Mouse (Mus musculus): Measurements from ENCODE around the gene Olfr15. TPM values are rescaled to one million over a fixed set of nuclear protein-coding genes. Genes with fewer than 3 reads are reported as not detected.
"Not testable (repeated sequence)": the region's sequence is repeated elsewhere in the genome, so short reads cannot be mapped to it uniquely, and the experiment has no call there.

The Olfr15 gene
- not detected in 2 replicates for polyA plus RNA-seq (2014; fragmentation: Nextera tagmentation; extraction: Ambion mirVana)

GRCm38 (mm10) chr16:3830588-3831109 is at the start of gene Olfr15:
TSS of gene Olfr15 (plus strand) at chr16:3830878.
- Histone ChIP-seq H3K9me3 (ENCODE audit: control insufficient read depth, low read depth, low read length) (no peaks in the 10 kb centered on the region), H3K4me2 (replicated peaks; ENCODE audit: low read depth, low read length) (no peak within 1 kb of the TSS), H3K4me1 (ENCODE audit: control insufficient read depth, insufficient read depth, low read length) (no peaks in the 10 kb centered on the region), H3K27ac (ENCODE audit: low read length) (no peak within 1 kb of the TSS), H3K4me3 (ENCODE audit: low read depth, low read length) (no peak within 1 kb of the TSS), H3K27me3 (ENCODE audit: control insufficient read depth, insufficient read depth, low read length) (no peaks in the 10 kb centered on the region), H3K36me3 (ENCODE audit: control insufficient read depth, insufficient read depth, low read length) (no peaks in the 10 kb centered on the region), H3K9ac (replicated peaks; ENCODE audit: low read depth, low read length) (no peak within 1 kb of the TSS)
- ATAC-seq (ENCODE audit: insufficient number of reproducible peaks, insufficient read depth, low FRiP score, low read depth), result no peak

- Histone ChIP-seq H3K36me3 (ENCODE audit: control insufficient read depth, insufficient read depth, low read length) (no peaks in the 10 kb centered on the region), H3K4me2 (replicated peaks; ENCODE audit: low read depth, low read length) (no peak overlapping the region), H3K9ac (replicated peaks; ENCODE audit: low read depth, low read length) (no peak overlapping the region), H3K27me3 (ENCODE audit: control insufficient read depth, insufficient read depth, low read length) (no peaks in the 10 kb centered on the region), H3K27ac (ENCODE audit: low read length) (no peak overlapping the region), H3K9me3 (ENCODE audit: control insufficient read depth, low read depth, low read length) (no peaks in the 10 kb centered on the region), H3K4me1 (ENCODE audit: control insufficient read depth, insufficient read depth, low read length) (no peaks in the 10 kb centered on the region), H3K4me3 (ENCODE audit: low read depth, low read length) (no peak overlapping the region)
- ATAC-seq (ENCODE audit: insufficient number of reproducible peaks, insufficient read depth, low FRiP score, low read depth), result no peak
These were observed 49.4 kb upstream of the Olfr15 start for GRCm38 (mm10) chr16:3781237-3781636.

GRCm38 (mm10) chr16:3788394-3788793 is 42.3 kb upstream of the Olfr15 start:
- Histone ChIP-seq H3K9me3 (ENCODE audit: control insufficient read depth, low read depth, low read length) (no peaks in the 10 kb centered on the region), H3K36me3 (ENCODE audit: control insufficient read depth, insufficient read depth, low read length) (no peaks in the 10 kb centered on the region), H3K27me3 (ENCODE audit: control insufficient read depth, insufficient read depth, low read length) (no peaks in the 10 kb centered on the region), H3K4me3 (ENCODE audit: low read depth, low read length) (no peak overlapping the region), H3K9ac (replicated peaks; ENCODE audit: low read depth, low read length) (no peak overlapping the region), H3K27ac (ENCODE audit: low read length) (no peak overlapping the region), H3K4me2 (replicated peaks; ENCODE audit: low read depth, low read length) (no peak overlapping the region), H3K4me1 (ENCODE audit: control insufficient read depth, insufficient read depth, low read length) (no peaks in the 10 kb centered on the region)
- no peak for ATAC-seq (ENCODE audit: insufficient number of reproducible peaks, insufficient read depth, low FRiP score, low read depth)

GRCm38 (mm10) chr16:3808176-3808575 is 22.5 kb upstream of the Olfr15 start:
- Histone ChIP-seq H3K9me3 (ENCODE audit: control insufficient read depth, low read depth, low read length) (no peaks in the 10 kb centered on the region), H3K9ac (replicated peaks; ENCODE audit: low read depth, low read length) (no peak overlapping the region), H3K36me3 (ENCODE audit: control insufficient read depth, insufficient read depth, low read length) (no peaks in the 10 kb centered on the region), H3K4me3 (ENCODE audit: low read depth, low read length) (no peak overlapping the region), H3K27me3 (ENCODE audit: control insufficient read depth, insufficient read depth, low read length) (no peaks in the 10 kb centered on the region), H3K27ac (ENCODE audit: low read length) (no peak overlapping the region), H3K4me1 (ENCODE audit: control insufficient read depth, insufficient read depth, low read length) (no peaks in the 10 kb centered on the region), H3K4me2 (replicated peaks; ENCODE audit: low read depth, low read length) (no peak overlapping the region)
- no peak for ATAC-seq (ENCODE audit: insufficient number of reproducible peaks, insufficient read depth, low FRiP score, low read depth)
- WGBS, result 89% methylated on average over 3 of the region's 3 CpGs

- not testable (repeated sequence) for ATAC-seq (ENCODE audit: insufficient number of reproducible peaks, insufficient read depth, low FRiP score, low read depth); H3K4me2 ChIP-seq (replicated peaks; ENCODE audit: low read depth, low read length); H3K36me3 ChIP-seq (ENCODE audit: control insufficient read depth, insufficient read depth, low read length); H3K27me3 ChIP-seq (ENCODE audit: control insufficient read depth, insufficient read depth, low read length); H3K9ac ChIP-seq (replicated peaks; ENCODE audit: low read depth, low read length); H3K9me3 ChIP-seq (ENCODE audit: control insufficient read depth, low read depth, low read length); H3K27ac ChIP-seq (ENCODE audit: low read length); H3K4me3 ChIP-seq (ENCODE audit: low read depth, low read length); H3K4me1 ChIP-seq (ENCODE audit: control insufficient read depth, insufficient read depth, low read length)
- WGBS, result 82% methylated on average over 6 of the region's 6 CpGs
These were observed 16.0 kb upstream of the Olfr15 start for GRCm38 (mm10) chr16:3814667-3815066.

- ATAC-seq (ENCODE audit: insufficient number of reproducible peaks, insufficient read depth, low FRiP score, low read depth), result no peak
- Histone ChIP-seq H3K36me3 (ENCODE audit: control insufficient read depth, insufficient read depth, low read length) (no peaks in the 10 kb centered on the region), H3K27me3 (ENCODE audit: control insufficient read depth, insufficient read depth, low read length) (no peaks in the 10 kb centered on the region), H3K27ac (ENCODE audit: low read length) (no peak overlapping the region), H3K9ac (replicated peaks; ENCODE audit: low read depth, low read length) (no peak overlapping the region), H3K4me2 (replicated peaks; ENCODE audit: low read depth, low read length) (no peak overlapping the region), H3K9me3 (ENCODE audit: control insufficient read depth, low read depth, low read length) (no peaks in the 10 kb centered on the region), H3K4me3 (ENCODE audit: low read depth, low read length) (no peak overlapping the region), H3K4me1 (ENCODE audit: control insufficient read depth, insufficient read depth, low read length) (no peaks in the 10 kb centered on the region)
- 92% methylated on average over 2 of the region's 2 CpGs for WGBS
These were observed 10.5 kb upstream of the Olfr15 start for GRCm38 (mm10) chr16:3820202-3820601.

- no peak overlapping the region for H3K4me3 ChIP-seq (ENCODE audit: low read depth, low read length)
- WGBS, result 52% methylated on average over 3 of the region's 3 CpGs
- no peaks in the 10 kb centered on the region for H3K27me3 ChIP-seq (ENCODE audit: control insufficient read depth, insufficient read depth, low read length)
- no peak overlapping the region for H3K9ac ChIP-seq (replicated peaks; ENCODE audit: low read depth, low read length)
- no peaks in the 10 kb centered on the region for H3K4me1 ChIP-seq (ENCODE audit: control insufficient read depth, insufficient read depth, low read length)
- H3K27ac ChIP-seq (ENCODE audit: low read length), result no peak overlapping the region
- H3K4me2 ChIP-seq (replicated peaks; ENCODE audit: low read depth, low read length), result no peak overlapping the region
- no peaks in the 10 kb centered on the region for H3K9me3 ChIP-seq (ENCODE audit: control insufficient read depth, low read depth, low read length)
- H3K36me3 ChIP-seq (ENCODE audit: control insufficient read depth, insufficient read depth, low read length), result no peaks in the 10 kb centered on the region
- no peak for ATAC-seq (ENCODE audit: insufficient number of reproducible peaks, insufficient read depth, low FRiP score, low read depth)
These were observed 2.7 kb upstream of the Olfr15 start for GRCm38 (mm10) chr16:3828021-3828420.

GRCm38 (mm10) chr16:3829727-3830126 is 951 bp upstream of the Olfr15 start:
- ATAC-seq (ENCODE audit: insufficient number of reproducible peaks, insufficient read depth, low FRiP score, low read depth), result no peak

GRCm38 (mm10) chr16:3835461-3835860 is 4.8 kb downstream of the Olfr15 start:
- Histone ChIP-seq H3K4me1 (ENCODE audit: control insufficient read depth, insufficient read depth, low read length) (no peaks in the 10 kb centered on the region), H3K36me3 (ENCODE audit: control insufficient read depth, insufficient read depth, low read length) (no peaks in the 10 kb centered on the region), H3K4me2 (replicated peaks; ENCODE audit: low read depth, low read length) (no peak overlapping the region), H3K27ac (ENCODE audit: low read length) (no peak overlapping the region), H3K9me3 (ENCODE audit: control insufficient read depth, low read depth, low read length) (no peaks in the 10 kb centered on the region), H3K9ac (replicated peaks; ENCODE audit: low read depth, low read length) (no peak overlapping the region), H3K4me3 (ENCODE audit: low read depth, low read length) (no peak overlapping the region), H3K27me3 (ENCODE audit: control insufficient read depth, insufficient read depth, low read length) (no peaks in the 10 kb centered on the region)
- no peak for ATAC-seq (ENCODE audit: insufficient number of reproducible peaks, insufficient read depth, low FRiP score, low read depth)
- 72% methylated on average over 2 of the region's 2 CpGs for WGBS

More at GRCm38 (mm10) chr16:3829727-3830126, 951 bp upstream of the Olfr15 start:
- H3K9me3 ChIP-seq (ENCODE audit: control insufficient read depth, low read depth, low read length), result no peaks in the 10 kb centered on the region
- no peaks in the 10 kb centered on the region for H3K36me3 ChIP-seq (ENCODE audit: control insufficient read depth, insufficient read depth, low read length)
- 77% methylated on average over 2 of the region's 2 CpGs for WGBS
- H3K9ac ChIP-seq (replicated peaks; ENCODE audit: low read depth, low read length), result no peak overlapping the region
- H3K4me2 ChIP-seq (replicated peaks; ENCODE audit: low read depth, low read length), result no peak overlapping the region
- no peak overlapping the region for H3K4me3 ChIP-seq (ENCODE audit: low read depth, low read length)
- no peak overlapping the region for H3K27ac ChIP-seq (ENCODE audit: low read length)
- no peaks in the 10 kb centered on the region for H3K27me3 ChIP-seq (ENCODE audit: control insufficient read depth, insufficient read depth, low read length)
- H3K4me1 ChIP-seq (ENCODE audit: control insufficient read depth, insufficient read depth, low read length), result no peaks in the 10 kb centered on the region
